Mouse (Mus musculus) forebrain, embryonic 13.5 days (tissue): ENCODE measurements around the gene Ttc8. TPM values are rescaled to one million over a fixed set of nuclear protein-coding genes. Genes with fewer than 3 reads are reported as not detected.

Source experiments
- polyA plus RNA-seq: library from polyadenylated mRNA; unstranded; fragments of >200 nt; fragmentation: Nextera tagmentation; extraction: Ambion mirVana; gene quantifications from 2 replicates; pipeline ENCODE4 v1.2.1, GENCODE M21; 2015

The Ttc8 gene
- polyA plus RNA-seq, 1 experiment from 2014 or later: 39.5 TPM

Other genes starting within 250 kb of the Ttc8 start
- gene Ptpn21, start 183.2 kb upstream of the Ttc8 start, polyA plus RNA-seq: 6.4 and 6.5 TPM in 2 replicates
- 125 and 126 TPM in 2 replicates for gene Zc3h14, start 173.6 kb upstream of the Ttc8 start, polyA plus RNA-seq
- 27.0 and 28.8 TPM in 2 replicates for gene Eml5, start 19.1 kb upstream of the Ttc8 start, polyA plus RNA-seq